Mouse (Mus musculus) embryonic fibroblast, embryonic 13.5 days (primary cell): ENCODE measurements around the gene Chchd4.

ENCODE experiments used
- CTCF ChIP-seq: IDR thresholded peaks from 2 replicates; pipeline ENCODE4 v1.5.1; 2011; ENCODE audit warnings: mild to moderate bottlenecking, control low read depth, low read length, moderate library complexity, borderline replicate concordance; ENCODE audit not compliant: insufficient read depth
- POLR2A ChIP-seq: IDR thresholded peaks from 2 replicates; pipeline ENCODE4 v1.6.1; 2011; ENCODE audit warnings: low read depth, mild to moderate bottlenecking, control low read depth, low read length, moderate library complexity

DNA sequence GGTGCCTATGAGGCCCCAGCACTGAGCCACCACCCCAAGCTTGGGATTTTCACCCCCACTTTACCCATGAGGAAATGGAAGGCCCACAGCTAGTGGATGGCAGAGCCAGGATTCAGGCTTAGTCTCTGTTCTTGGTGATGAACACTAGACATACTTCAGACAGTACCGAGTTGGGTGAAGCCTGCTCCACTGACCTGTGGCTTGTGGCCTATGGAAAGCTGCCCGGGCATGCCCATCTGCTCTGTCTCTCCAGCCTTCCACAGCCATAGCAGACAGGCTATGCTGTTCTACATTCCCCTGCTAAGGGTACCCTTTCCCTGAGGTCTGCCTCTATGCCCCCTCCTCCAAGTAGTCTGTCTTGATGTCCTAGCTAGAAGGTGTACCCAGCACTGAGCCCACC lies 3.2 kb upstream of the Chchd4 start:
- TF ChIP-seq CTCF, result no peak
- no peak for TF ChIP-seq POLR2A
